Mouse (Mus musculus) natural killer cell, adult 2 months (primary cell): ENCODE measurements around the gene Dab2.

Experiments
- DNase-seq, 2 experiments: peaks; one replicate each; pipeline ENCODE4 v3.0.0; 2022; ENCODE audit warnings: low spot score in 2 of 2

The Dab2 gene

DNA sequence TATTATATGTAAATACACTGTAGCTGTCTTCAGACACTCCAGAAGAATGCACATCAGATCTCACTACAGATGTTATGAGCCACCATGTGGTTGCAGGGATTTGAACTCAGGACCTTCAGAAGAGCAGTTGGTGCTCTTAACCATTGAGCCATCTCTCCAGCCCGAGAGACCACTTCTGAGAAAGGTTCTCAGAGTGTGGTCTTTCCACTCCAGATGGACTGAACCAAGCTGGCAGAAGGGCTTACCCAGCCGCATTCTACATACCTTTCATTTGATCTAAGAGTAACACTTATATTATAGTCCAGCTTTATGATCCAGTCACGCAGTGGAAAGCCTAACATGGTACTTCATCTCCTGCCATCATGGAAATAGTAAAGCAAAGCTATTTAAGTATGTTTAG lies 92.3 kb downstream of the Dab2 start:
- DNase-seq, result no peak

DNA sequence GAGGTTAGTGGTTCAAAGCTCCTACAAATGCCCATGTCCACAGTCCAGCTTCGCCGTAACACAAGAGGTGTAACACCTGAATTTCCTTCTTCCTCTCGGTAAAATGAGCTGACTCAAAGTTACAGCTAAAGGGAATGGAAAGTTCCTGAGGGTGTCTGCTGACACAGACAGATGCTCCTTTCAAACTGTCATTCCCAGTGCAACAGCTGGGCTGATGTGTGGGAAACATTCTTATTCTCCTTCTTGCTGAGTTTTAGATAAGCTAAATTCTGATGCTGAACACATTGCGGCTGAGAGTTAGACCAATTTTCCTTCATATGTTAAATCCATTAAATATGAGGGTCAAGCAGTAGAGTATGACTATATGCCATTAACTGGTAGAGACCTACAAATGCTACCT lies 94.0 kb downstream of the Dab2 start:
- DNase-seq, result no peak

DNA sequence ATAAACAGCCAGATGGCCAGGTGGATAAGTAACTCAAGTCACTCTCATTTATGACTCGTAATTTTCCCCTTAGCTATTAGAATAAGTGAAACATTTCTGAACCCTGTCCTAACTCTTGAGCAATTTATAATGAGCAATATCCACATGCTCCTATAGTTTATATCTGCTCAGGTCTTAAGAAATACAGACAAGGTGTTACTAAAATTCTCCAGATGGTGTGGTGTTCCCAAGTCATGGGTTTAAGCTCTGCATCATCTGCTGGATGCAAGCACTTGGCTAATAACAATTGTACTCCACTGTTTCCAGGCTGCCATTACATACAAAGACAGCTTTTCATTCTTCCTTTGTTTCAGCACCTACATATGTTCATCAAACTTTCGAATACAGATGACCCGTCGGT lies 98.6 kb downstream of the Dab2 start:
- no peak for DNase-seq

DNA sequence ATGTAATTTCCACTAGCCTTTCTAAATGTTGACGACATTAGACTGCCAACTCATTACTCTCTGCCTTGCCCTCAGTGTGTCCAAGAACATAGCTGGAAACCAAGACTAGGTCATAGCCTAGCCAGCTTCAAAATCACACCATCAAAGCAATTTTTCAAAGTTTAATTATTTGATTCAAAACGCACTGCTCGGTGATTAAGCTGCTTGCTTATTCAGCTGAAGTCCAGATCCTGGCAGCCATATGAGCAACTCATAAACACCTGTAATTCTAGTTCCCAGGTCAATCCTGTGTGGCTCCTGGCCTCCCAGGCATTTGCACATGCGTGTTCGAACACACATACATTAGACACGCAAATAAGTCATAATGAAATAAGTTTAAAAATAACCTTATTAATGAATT lies 99.3 kb downstream of the Dab2 start:
- DNase-seq, result no peak

DNA sequence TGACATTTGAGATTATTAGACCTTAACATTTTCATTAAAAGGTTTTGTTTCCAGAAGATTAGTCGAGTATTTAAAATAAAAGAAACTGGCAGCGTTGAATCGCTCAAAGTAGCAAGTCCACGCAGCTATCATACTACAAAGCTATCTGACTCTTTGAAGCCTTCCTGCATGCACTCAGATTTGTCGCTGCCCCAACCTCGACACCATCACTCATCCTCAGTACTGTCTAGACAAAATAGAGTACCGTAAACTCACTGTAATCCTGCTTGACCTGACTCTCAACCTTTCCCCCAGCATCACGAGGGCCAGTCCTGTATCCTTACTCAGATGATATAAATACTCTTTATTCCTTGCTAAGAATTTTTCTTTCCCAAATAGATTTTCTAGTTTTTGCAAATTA lies 100.5 kb downstream of the Dab2 start:
- no peak for DNase-seq

DNA sequence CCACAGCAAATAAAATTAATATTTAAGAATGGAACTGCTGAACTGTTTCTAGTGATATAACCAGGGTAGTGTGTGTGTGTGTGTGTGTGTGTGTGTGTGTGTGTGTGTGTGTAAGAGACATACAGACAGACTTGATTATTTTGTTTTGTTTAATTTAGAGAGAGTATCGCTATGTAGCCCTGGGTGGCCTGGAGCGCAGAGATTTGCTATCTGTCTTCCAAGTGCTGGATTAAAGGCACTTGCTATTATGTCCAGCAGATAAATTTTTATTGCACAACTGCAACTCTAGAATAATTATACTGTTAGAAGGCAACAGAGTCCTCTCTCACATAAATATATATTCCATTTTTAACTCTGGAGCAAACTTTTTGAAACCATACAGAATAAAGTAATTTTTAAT lies 102.8 kb downstream of the Dab2 start:
- no peak for DNase-seq

DNA sequence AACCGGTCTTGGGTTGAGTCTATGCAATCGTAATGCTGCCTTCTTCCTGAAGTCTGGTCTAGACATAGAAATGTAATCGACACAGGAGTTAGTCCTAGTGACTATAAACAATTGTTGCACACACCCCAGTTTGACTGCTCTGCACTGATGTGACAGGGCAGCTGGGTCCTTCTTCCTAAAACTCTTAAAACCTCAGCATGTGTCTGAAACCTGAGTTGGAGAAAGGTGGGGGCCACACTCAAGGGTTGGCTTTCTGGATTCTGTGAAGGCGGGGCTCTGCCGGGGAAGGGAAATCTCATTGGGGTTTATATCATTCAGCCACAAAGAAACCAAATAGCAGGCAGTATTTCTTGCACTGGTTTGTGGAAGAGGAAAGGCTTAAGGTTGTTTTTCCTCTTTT lies 104.6 kb downstream of the Dab2 start:
- DNase-seq, result no peak

DNA sequence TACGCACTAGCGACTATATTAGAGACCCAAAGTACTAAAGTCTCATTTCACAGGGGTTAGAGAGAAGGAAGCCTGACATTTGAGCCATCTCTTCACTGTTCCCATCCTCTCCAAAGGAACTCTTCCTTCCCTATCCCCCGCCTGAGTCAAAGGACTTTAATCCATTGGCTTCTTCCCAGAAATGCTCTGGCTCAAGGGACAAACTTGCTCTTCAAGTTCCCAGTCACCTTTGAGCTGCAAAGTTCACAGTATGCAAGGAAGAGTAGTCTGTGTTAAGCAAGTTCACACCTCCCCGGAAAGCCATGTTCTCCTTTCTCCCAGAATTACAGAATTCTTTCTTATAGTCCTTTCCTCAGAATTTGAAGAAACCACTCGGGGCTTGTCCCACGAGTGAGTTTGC lies 107.2 kb downstream of the Dab2 start:
- DNase-seq, result no peak

DNA sequence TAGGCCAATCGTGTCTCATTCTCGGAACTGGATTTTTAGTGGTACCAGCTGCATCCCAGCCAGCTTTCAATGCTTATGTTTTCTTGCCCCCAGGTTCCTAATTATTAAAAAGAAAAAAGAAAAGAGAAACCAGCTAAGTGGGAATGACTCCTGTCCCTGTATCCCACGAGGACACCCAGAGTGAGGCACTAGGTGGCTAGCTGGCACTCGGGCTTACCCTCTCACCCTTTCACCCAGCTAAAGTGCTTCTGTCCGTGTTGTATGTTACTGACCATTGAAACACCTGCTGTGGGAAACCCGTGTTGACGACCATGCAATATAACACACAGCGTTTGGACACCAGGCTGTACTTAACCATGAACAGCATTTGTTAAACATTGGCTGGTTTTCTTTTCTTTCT lies 109.4 kb downstream of the Dab2 start:
- DNase-seq, result no peak

DNA sequence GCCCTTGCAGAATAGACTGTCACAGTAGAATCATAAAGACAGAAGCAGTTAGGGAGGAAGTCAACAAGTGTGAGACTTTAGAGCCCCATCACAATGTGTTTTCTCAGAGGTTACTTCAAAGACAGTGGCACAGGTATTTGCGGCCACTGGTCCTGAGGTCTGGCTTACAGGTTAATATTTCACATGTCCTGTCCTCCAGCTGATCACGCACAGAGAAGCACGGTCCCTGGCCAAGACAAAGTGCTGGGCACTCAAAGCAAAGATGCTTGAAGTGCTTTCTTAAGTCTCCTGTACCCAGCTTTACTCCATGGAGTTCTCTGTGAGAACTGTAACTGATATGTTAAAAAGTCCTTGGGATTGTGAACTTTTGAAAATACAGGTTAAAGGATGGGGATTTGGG lies 110.6 kb downstream of the Dab2 start:
- no peak for DNase-seq

DNA sequence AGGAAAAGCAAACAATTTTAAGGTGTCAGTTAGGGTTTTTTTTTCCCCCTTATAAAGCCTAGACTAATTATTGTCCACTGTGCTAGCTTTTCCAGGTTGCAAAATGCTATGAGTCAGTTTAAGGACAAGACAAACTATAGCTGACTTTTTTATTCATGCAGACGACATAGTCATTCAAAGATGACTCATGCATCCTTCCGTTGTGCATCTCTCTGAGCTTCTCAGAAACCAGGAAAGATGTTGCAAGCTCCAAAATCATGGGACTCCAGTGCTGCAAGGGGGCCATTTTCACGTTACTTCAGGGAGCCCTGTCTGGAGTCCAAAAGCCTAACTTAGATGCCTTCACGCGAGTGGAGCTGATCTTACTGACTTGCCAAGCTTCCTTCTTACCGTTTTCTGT lies 111.7 kb downstream of the Dab2 start:
- no peak for DNase-seq

DNA sequence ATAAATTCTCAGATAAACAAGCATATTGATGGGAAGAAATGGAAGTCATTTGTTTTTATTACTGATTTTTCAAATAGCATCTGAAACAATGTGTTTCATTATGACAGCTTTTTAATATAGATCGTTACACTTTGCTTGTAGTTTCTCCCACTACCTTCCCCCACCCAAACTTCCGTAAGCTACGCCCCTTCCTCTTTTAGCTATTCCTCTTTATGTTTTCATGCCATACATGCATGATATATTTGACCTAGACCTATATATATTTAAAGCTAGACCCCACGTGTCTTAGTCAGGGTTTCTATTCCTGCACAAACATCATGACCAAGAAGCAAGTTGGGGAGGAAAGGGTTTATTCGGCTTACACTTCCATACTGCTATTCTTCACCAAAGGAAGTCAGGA lies 115.7 kb downstream of the Dab2 start:
- DNase-seq, result no peak

DNA sequence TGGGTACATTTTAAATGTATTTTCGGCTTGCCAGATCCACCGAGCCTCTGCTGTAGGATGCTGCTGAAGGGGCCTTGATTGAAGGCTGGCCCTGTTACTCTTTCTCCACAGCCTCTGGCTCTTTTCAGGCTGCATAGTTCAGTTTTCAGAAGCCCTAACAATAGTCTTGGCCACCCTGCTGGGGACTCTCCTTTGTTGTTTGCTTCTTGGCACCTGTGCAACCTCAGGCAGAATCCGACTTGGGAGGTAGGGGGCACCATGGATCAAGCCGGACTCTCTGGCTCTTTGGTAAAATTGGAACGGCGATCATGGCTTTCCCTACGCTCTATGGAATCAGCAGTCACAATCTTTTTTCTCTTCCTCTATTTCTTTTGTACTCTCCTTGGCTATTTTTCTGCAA lies 132.2 kb downstream of the Dab2 start:
- DNase-seq, result no peak

DNA sequence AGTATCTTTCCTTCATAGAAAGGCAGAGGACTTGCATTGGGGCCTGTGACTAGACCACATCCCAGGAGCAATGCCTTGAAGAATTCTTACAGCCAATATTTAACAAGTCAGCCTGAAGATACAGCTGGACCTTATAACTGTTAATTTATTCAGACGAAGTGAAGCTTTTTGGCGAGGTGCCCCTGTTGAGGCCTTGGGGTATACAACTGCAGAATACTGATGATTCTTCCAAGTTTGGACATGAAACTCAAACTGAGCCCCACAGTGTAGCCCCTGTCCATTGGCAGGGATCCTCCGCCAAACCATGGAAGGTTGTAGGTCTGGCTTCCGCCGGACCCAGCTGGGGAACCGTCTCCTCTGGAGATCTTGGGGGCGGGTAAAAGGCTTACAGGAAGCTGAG lies 132.8 kb downstream of the Dab2 start:
- DNase-seq, result no peak

DNA sequence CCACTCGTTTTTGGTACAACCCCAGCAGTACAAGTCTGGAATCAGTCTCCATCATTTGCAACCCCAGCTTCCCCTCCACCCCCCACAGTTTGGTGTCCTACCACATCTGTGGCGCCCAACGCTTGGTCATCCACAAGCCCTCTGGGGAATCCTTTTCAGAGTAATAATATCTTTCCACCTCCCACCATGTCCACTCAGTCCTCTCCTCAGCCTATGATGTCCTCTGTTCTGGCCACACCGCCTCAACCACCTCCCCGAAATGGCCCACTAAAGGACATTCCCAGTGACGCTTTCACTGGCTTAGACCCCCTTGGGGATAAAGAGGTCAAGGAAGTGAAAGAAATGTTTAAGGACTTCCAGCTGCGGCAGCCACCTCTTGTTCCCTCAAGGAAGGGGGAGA lies 135.7 kb downstream of the Dab2 start:
- no peak for DNase-seq

DNA sequence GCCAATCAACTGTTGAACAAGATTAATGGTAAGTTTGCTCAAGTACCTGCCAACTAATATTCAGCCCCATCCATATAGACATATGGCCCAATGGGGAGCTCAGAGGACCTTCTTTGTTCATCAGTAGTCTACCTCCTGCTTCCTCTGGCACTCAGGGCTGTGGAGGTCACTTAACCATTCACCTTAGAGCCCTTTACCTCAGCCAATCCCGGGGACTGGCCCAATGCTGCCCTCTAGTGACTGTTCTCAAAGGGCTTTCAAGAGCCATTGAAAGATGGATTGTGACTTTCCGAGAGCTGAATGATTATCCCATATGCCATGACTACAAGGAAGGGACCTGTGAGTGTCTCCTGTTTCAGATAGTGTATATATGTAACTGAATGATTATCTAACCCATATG lies 136.2 kb downstream of the Dab2 start:
- DNase-seq, result peak in 1 of 2 experiments; percentile 10

DNA sequence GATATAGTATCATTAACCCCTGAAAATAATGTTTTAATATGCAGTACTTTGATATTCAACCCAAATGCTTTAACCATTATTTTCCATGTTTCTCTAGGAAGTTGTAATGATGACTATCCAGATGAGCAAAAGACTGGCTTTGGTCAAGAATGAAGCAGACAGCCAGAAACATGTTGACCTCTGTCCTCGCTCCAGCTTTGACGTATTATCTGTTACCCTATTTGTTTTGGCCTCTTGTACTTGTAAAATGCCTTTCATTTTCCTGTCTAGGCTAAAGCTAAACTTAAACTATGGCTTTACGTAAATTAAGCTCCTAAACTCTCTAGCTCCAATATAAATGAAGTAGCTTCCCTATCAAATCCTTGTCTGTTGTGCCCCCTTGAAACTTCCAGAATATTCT lies 139.1 kb downstream of the Dab2 start:
- no peak for DNase-seq

DNA sequence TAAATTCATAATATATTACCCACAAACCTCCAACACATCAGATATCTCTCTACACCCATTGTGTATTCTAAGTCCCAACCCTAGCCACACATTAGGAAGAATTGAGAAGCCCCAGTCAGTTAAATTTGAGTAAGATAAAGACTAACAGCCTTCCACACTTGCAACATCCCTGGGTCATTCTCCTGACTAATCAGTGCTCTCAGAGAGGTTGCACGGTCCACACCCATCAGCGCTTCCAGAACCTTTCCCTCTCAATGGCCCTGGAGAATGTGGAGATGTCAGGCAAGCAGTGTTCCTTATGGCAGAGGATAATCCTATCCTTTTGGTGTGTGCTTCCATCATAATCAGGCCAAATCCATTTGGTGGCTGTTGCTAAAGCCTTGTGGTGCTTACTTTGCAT lies 144.9 kb downstream of the Dab2 start:
- no peak for DNase-seq

DNA sequence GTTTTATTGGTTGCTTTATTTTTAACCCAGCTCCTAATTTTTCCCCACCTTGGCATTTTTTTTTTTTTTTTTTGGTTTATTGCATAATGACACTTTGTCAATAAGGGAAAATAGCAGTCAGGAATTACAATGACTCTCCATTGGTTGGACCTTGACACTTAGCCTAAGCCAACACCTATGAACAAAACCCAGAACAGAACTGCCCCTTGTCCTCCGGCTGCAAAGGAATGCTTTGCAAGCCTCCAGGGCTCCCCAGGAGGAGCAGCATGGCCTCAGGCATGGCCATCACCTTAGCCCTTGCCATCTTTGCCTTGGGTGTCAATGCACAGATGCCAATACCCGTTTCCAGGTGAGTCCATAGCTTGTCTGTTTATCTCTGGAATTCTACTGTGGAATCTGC lies 145.5 kb downstream of the Dab2 start, which contains the start of gene C9:
Gene C9, plus strand, starts transcription at position 193 of the 400 bp plus-strand sequence.
- DNase-seq, result no peak

DNA sequence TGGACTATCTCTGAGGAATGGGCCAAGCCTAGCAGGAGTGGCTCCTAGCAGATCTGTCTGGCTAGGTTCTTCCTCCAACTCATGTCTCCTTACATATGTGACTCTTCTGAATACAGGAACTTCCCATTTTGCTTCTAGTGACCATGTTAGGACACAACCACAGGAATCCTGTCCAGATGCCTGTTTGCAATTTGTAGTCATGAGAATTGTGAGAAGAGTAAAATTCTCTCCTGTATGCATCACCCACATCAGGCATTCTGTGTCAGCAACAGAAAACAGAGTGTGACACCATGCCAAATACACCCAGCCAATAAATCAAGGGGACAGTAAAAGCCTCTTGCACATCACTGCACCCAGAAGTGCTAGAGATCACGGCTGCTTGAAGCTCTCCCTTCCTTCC lies 146.6 kb downstream of the Dab2 start:
- DNase-seq, result no peak

DNA sequence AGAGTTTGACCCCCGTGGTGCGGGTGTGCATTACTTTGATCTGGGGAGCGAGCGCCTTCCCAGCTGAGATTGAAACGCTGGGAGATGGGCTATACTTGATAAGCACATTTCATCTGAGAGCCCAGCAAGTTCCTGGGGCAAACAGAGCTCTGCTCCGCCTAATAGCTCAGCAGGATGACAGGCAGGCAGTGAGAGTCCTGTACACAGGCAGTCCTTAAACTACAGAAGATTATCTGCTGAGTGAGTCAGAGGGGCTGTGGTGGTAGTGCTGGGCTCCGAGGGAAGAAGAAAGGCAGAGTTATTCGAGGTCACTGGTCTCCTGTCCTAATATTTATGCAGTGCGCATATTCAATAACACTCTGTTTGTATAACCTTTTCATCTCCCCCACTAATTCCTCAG lies 149.3 kb downstream of the Dab2 start:
- DNase-seq, result no peak

DNA sequence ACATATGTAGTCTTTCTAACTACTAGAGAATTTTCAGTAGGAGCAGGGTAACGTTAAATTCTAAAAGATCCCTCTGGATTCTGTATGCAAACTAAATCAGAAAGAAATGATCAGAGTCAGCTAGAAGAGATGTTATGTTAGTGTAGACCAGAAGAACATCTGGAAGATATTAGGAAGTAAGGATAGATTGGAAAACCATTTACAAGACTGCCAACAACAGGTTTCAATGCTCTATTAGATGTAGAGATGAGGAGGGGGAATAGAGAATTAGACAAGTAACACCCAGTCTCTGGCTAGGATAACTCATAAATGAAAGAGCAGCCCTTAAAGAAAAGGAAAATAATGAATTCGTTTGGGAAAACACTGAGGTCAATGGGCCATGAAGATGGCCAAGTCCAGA lies 154.9 kb downstream of the Dab2 start:
- no peak for DNase-seq

DNA sequence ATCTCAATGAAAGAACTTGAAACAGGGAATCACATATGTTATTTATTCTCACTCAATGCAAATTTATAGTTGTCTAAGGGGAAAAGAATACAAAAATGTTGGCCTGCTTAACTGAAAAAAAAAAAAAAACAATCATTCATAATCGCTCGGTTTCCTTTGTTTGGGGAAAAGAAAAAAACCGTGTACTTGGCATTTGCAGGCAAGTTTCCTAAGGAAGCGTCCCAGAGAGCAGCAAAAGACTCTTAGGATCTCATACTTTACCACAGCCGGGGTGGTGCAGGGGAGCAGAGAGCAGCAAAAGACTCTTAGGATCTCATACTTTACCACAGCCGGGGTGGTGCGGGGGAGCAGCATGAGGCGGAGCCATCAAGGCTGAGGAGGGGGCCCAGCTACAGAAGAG lies 161.8 kb downstream of the Dab2 start:
- DNase-seq, result no peak

DNA sequence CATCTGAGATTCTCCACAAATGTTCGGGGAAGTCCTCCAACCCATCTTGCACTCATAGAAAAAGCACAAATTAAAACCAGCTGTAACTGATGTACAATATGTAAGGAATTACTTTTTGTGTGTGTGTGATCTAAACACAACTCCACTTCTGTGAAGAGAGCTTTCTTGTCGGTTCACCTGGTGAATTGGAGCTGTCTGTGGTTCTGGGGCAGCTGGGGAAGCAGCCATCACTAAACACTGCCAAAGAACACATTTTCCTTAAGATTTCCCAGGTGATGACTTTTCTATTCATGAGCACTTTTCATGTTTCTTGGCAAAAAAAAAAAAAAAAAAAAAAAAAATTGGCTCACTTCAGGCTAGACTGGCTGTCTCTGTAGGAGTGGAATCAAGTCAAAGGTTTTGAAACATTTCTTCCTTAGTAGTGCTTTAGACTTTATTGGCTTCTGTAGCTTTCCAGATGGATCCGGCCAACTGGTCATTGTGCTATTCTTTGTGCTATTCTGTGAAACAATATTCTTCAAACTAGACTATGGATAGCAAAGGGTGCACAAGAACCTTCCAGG lies 163.9 kb downstream of the Dab2 start:
- no peak for DNase-seq

DNA sequence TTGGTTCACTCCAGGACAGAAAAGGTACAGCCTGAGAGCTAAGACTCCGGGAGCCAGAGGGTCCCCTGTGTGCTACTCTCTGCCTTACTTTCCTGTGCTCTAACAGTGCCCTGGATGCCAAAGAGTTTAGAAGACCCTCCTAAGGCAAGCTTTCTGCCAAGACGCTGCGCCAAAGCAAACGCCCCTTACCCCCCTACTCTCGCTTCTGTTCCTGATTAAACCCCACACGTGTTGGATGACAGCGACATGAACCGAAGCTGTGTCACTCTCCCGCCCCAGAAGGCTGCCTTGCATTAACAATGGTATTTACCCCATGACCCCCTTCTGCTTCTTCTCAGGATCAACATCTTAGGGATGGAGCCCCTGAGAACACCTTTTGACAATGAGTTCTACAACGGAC lies 167.4 kb downstream of the Dab2 start:
- no peak for DNase-seq
